Mouse (Mus musculus): ENCODE measurements around the gene Canx.

The Canx gene

DNA sequence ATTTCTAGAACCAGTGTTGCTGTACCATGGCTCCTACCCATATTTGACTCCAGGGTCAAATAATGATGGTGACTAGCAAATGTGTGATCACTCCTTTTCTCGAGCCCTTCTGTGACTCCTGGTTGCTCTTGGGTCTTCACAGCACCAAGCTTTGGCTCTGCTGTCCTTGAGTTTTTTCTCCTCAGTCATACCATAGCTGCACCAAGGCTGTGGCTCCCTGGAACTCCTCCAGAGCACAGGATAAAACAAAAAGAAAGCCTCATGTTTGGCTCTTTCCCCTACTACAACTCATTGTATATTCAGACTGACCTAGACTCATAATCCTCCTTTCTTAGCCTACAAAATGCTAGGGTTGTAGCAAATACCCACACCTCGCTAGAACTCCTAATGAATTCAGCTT, 52.7 kb downstream of the Canx start:
- no peak for DNase-seq

DNA sequence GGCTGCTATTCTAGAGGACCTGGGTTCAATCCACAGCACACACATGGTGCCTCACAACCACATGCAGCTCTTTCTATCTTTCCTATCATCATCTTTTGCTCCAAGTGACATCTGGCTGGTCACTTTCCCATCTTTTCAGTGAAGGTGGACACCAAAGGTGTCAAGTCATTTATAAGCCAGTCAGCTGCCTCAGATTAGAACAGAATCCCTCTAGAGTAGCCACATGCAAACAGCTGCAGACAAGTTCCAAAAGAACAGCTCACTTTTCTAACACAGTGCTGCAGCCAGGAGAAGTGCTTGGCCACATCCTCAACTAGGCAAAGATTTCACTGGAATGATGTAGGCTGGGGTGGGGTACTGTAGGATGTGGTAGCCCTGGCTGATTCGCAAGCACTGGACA, 55.6 kb downstream of the Canx start:
- no peak for DNase-seq

DNA sequence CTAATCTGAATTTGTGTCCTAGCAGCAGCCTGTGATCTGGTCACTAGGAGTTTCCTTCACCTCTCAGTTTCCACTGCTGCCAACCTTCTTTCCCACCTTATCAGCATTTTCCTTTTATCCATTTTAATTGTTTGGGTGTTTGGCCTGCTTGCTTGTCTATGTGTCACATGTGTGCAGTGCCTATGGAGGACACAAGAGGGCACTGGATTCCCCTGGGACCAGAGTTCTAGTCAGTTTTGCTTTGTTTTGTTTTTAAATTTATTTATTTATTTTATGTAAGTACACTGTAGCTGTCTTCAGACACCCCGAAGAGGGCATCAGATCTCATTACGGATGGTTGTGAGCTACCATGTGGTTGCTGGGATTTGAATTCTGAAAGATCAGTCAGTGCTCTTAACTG, 56.3 kb downstream of the Canx start:
- peak; percentile 49 for DNase-seq

DNA sequence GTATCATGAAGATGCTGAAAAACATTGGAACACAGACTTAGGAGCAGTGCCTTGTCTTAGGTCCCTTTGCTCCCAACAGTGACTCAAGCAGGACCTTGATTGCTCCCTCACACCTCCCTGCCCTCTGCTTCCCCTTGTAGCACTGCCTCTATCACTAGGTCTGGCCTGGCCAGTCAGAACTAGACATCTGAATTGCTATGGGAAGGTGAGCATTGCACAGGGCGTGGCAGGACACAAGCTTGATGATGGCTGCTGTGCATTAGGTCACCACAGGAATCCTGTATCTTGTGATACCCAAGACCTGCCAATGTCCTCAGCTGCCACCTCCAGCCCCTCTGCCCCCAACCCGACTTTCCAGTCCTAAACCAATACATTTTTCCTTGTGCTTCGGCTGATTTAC, 58.5 kb downstream of the Canx start:
- no peak for DNase-seq

DNA sequence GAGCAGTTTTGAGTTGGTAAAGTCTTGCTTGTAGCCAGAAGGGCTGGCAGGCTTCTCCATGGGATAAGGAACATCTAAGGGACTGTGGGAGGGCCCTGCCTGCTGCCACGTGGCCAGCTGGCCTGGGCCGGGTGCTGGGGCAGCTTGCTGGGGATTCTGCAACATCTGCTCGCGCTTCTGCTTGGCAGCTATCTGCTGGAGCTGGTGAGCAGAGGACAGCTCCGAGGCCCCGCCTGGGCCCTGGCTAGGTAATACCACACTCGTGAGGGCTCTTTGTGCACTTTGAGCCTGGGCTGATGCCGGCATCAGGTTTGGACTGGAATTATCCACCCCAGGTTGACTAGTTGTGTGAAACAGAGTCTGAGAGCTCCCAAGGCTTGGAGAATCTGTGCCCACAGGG, 59.5 kb downstream of the Canx start:
- no peak for DNase-seq

DNA sequence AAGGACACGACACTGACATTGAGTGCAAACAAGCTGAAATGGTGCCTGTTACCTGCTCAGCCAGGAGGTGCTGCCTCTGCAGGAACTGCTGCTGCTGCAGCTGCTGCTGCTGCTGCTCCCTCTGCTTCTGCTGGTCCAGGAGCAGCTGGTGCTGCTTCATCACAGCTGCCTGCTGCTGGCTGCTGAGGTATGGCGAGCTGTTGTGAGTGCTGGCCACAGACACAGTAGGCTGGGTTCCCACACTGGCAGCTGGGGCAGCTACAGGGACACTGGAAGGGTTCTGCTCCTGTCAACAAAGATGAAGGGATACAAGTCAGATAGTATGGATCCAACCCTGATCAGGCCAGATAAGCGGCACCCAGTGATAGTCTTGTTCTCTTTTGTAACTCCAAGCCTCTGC, 62.3 kb downstream of the Canx start:
- no peak for DNase-seq

DNA sequence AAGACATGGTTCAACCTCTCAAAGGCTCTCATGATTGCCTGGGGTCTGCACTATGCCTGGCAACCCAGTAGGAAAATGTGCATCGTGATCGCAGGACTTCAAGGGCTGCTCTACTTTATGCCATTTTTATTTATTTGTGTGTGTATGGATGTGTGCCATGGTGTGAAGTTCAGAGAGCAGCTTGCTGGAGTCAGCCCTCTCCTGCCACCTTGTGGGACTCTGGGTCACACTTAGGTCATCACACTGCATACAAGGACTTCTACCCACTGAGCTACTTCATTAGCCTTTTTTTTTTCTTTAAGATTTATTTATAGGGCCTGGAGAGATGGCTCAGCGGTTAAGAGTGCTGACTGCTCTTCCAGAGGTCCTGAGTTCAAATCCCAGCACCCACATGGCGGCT, 63.5 kb downstream of the Canx start:
- DNase-seq: no peak

DNA sequence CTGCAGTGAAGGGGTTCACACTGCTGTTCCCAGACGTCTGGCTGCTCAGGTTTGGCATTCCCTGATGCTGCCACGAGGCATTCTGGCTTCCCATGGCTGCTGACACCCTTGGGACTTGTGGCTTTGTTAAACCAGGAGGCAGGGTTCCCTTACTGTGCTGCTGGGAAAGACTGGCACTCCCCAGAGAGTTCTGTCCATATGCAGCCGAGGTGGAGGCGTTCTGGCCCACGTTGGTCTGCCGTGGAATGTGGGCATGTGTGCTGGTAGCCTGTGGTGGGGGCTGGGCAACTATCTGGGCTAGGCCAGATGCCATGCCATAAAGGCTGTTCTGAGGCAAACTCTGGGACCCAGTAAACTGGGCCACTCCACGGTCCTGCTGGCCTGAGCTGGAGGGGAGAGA, 67.2 kb downstream of the Canx start:
- no peak for DNase-seq

DNA sequence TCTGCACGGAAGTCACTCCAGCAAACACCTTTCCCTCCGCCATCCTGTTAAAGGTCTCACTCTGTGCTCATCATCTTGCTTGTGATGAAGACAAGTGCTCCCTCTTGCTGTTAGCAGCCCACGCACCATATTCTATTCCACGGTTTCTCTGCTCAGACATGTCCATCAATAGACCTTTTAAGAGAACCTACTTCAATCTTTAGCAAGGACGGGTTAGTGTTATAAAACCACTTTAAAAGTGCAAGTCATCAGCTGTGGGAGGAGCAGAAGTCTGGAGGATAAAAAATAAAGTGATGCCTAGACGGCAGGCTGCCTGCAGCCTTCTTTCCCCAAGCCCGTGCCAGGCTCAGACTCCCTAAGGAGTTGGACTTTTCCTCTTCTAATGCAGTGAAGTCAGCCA, 68.9 kb downstream of the Canx start:
- DNase-seq: no peak

DNA sequence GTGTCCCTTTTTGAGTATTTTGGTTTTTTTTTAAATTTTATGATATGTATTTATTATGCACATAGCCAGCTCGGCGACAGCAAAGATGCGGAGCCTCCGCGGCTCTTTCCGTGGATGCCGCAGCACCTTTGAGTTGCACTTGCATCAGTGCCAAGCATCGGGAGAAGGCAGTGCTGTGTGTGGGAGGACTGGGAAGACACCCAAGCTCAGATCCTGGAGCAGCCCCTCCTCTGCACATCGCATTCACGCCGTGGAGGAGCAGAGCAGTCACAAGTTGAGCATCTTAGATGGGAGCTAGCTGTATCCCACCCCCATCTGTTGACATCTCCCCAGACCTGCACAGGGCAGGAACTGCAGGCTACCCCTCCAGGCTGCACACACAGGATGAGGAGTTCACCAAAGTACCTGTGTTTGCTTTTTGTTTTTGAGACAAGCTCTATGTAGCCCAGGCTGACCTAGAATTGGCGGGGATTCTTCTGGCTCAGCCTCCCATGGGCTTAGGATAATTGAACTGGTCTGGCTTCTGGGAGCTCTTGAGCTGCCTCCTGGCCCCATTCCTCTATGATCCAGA, 71.4 kb downstream of the Canx start:
- DNase-seq: no peak

DNA sequence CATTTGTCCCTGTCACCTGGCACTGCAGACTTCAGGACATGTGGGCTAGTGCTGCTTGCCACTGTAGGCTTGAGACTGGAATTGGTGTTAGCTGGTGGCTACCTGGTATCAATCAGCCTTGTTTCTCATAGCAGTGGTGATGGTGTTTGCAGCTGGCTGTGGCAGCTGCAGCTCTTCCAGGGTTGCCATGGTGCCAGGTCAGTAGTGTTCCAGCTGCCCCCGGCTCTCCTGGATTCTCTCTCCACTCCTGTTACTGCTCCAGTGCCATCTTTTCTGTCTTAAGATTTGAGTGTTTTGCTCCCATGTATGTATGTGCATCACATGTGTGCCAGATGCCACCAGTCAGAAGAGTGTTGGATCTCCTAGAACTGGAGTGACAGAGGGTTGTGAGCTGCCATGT, 72.1 kb downstream of the Canx start:
- DNase-seq: no peak

DNA sequence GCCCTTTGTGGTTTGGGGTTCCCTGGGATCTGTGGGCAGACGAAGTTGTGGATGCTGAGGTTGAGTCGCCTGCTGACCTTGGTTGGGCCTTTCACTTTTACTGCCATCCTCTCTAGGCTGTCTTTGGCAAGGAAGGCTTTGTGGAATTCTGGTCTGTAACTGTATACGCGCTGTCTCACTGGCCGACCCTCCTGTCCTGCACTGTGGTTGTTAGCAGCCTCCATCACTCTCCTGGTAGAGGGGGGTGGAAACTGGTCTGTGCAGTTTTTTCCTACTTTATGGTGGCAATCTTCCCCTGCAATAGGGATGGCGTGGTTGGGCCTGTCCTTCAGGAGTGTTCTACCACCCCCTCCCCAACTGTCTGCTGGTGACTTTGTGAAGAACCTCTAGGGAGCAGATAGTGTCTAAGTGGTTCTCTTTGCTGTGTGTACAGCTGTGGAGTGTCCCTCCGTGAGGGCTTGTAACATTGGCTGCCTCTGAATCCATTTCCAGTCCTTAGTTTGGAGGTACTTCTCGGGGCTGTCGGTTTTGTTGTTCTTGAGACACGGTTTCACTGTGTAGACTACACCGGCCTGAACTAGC, 72.7 kb downstream of the Canx start:
- DNase-seq: no peak

DNA sequence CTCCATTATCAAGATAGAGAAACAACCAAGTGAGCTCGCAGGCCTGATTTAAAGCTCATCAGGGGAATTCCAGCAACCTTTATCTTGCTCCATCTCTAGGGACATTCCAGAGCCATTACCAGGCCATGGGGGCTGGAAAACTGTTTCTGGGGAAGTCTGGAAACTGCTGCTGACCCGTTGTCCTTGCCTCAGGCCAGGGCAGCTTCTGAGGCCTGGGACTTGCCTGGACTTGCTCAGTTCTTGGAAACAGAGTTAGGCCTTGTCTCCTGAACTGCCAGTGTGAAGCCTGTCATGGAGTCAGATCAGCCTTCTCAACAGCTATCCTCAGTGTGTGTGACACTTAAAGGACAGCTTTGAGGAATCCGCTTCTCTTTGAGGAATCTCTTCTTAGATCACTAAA, 73.3 kb downstream of the Canx start:
- no peak for DNase-seq

DNA sequence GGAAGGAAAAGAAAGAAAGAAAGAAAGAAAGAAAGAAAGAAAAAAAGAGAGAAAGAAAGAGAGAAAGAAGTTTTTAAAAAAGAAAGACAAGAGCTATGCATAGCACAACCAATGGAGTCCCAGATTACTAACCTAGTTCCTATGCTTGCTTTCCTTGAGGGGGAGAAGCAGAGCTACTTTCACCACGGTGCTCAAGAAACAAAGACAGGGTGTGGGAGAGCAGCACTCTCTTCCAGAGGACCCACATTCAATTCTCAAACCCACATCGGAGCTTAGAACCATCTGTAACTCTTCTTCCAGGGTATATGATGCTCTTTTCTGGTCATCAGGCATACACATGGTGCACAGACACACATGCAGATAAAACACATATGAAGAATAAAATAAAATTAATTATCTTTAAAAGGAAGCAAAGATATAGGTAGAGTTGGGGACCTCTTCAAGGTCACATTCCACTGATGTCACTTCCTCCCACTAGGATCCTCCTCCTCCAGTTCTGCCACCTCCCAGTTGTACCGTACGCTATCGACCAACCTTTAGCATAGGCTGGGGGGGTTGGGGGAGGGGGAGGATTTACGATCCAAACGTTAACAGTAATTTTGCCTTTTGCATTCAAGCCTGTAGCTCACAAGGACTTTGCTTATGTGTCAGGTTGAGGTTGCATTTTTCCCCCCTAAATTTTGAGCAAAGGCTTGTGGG, 76.9 kb downstream of the Canx start:
- DNase-seq: no peak

DNA sequence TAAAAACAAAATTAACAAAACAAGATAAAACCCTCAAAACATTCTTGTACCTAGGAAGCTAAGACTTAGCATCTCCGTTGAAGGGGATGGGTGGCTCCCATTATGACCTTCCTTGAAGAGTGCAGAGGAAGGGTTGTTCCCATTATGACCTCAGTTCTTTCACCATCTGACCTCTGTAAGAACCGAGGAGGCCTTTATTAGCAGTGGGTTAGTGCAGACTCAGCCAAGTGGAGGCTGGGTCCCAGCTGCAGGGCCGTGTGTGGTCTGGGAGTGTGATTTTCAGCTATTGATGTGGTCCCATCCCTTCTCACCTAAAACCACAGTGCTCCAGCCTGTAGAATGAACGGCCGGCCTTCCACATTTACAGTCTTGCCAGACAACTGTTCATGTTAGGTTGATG, 80.2 kb downstream of the Canx start:
- no peak for DNase-seq

All from thymus, postnatal 14 days (tissue).